Mouse (Mus musculus): ENCODE data around the gene Endou. TPM values are rescaled to one million over a fixed set of nuclear protein-coding genes. Genes with fewer than 3 reads are reported as not detected.

Endou gene
- total and polyA plus RNA-seq, 2 experiments from 2014 or later: 0.10 to 0.44 TPM

- DNase-seq (ENCODE audit: low spot score) (no peak), ATAC-seq (no peak; the same call in 1 of the 2 replicates)
- 59% methylated on average over 10 of the region's 10 CpGs for WGBS
These were observed 14.2 kb upstream of the Endou start for GRCm38 (mm10) chr15:97745331-97745730.

DNA sequence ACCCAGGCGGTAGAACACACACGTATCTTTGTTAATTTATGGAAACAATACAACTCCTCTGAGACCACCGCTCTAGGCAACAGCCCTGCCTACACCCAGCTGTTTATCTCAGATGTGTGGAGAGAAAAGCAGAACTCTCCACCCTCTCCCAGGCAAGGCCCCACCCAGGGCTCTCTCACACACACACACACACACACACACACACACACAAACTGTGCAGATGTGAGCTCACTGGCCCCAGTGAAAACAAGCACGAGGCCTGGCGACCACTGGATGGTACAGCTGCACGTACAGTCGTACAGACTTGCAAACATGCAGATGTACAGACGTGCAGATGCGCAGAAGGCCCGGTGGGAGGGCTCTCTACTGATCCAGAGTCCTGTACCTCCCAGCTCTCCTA lies 13.8 kb upstream of the Endou start:
- 61% methylated on average over 10 of the region's 10 CpGs for WGBS
- H3K27ac ChIP-seq: no peak overlapping the region

More at GRCm38 (mm10) chr15:97745331-97745730, 14.2 kb upstream of the Endou start:
- Histone ChIP-seq H3K4me1 (ENCODE audit: insufficient read depth, low read length) (peaks cover 8% of the 10 kb centered on the region), H3K36me3 (ENCODE audit: insufficient read depth, low read length) (peaks cover 13% of the 10 kb centered on the region; the same call in 1 of the 2 replicates), H3K9me3 (ENCODE audit: low read length) (no peaks in the 10 kb centered on the region), H3K27me3 (ENCODE audit: insufficient read depth, low read length) (no peaks in the 10 kb centered on the region), H3K4me2 (ENCODE audit: low read depth, low read length) (no peak overlapping the region), H3K4me3 (ENCODE audit: low read length) (no peak overlapping the region), H3K27ac (no peak overlapping the region), H3K9ac (replicated peaks; ENCODE audit: low read length) (no peak overlapping the region)
- no peak for TF ChIP-seq CTCF (IDR thresholded peaks at IDR 0.05; ENCODE audit: low read depth)

DNA sequence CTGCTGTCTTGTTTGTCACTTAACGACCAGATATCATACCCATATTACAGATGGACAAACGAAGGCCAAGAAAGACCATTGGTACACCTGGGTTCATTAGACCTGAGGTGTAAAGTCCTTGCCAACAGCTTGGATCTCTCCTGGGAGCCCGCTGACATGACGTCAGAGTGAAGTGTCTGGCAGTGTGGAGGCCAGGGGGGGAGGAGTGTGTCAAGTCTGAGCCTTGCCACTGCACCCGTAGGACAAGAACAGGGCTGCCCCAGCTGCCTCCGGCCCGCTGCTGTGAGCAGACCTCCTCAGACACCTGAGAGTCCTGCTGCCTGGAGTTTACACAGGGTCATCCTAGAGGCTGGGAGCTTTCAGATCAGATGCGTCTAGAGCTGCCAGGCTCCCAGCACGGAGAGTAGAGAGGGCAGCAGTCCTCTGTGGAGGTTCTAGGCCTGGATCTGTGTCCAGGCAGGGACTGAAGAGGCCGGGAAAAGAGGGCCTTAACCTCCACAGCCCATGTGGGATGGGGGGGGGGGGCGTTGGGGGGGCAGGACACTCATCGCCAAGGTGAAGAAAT lies 12.9 kb upstream of the Endou start:
- no peak for TF ChIP-seq CTCF (IDR thresholded peaks at IDR 0.05; ENCODE audit: low read depth)
- Histone ChIP-seq H3K27ac (no peak overlapping the region), H3K9ac (replicated peaks; ENCODE audit: low read length) (no peak overlapping the region), H3K4me3 (ENCODE audit: low read length) (no peak overlapping the region), H3K27me3 (ENCODE audit: insufficient read depth, low read length) (no peaks in the 10 kb centered on the region), H3K36me3 (ENCODE audit: insufficient read depth, low read length) (peaks cover 6% of the 10 kb centered on the region; the same call in 1 of the 2 replicates), H3K4me1 (ENCODE audit: insufficient read depth, low read length) (peaks cover 3% of the 10 kb centered on the region; the same call in 1 of the 2 replicates), H3K4me2 (ENCODE audit: low read depth, low read length) (no peak overlapping the region), H3K9me3 (ENCODE audit: low read length) (no peaks in the 10 kb centered on the region)
- DNase-seq (ENCODE audit: low spot score) (no peak), ATAC-seq (no peak)
- WGBS: 71% methylated on average over 12 of the region's 12 CpGs

More for the DNA sequence above, 13.8 kb upstream of the Endou start:
- H3K27me3 ChIP-seq (ENCODE audit: insufficient read depth, low read length): no peaks in the 10 kb centered on the region
- no peak overlapping the region for H3K9ac ChIP-seq (replicated peaks; ENCODE audit: low read length)
- H3K4me2 ChIP-seq (ENCODE audit: low read depth, low read length): no peak overlapping the region
- H3K4me1 ChIP-seq (ENCODE audit: insufficient read depth, low read length): peaks cover 4% of the 10 kb centered on the region; the same call in 1 of the 2 replicates
- ATAC-seq (peak; percentile 56; the same call in 1 of the 2 replicates), DNase-seq (ENCODE audit: low spot score) (peak; percentile 24)
- no peak for TF ChIP-seq CTCF (IDR thresholded peaks at IDR 0.05; ENCODE audit: low read depth)
- peaks cover 13% of the 10 kb centered on the region; the same call in 1 of the 2 replicates for H3K36me3 ChIP-seq (ENCODE audit: insufficient read depth, low read length)
- H3K4me3 ChIP-seq (ENCODE audit: low read length): no peak overlapping the region
- no peaks in the 10 kb centered on the region for H3K9me3 ChIP-seq (ENCODE audit: low read length)

DNA sequence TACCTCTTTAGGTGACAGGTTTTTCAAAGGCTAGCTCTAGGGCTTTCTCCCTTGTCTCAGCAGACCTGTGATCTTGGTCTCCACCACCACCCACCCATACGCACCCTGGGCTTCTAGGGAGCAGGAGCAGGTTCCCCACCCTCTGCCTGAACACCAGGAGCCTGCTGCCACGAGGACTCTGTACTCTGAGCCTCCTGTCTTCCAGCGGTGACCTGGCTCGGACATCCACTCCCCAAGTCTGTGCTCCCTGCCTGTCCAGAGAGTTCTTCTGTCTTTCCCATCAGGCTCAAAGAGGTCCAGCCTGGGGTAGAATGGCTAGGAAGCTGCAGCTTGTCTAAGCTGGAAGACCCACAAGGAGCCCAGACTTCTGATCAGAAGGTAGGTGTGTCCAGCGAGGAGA lies 12.1 kb upstream of the Endou start:
- H3K9ac ChIP-seq (replicated peaks; ENCODE audit: low read length): no peak overlapping the region
- H3K27ac ChIP-seq: no peak overlapping the region
- H3K9me3 ChIP-seq (ENCODE audit: low read length): no peaks in the 10 kb centered on the region
- no peak for TF ChIP-seq CTCF (IDR thresholded peaks at IDR 0.05; ENCODE audit: low read depth)
- DNase-seq (ENCODE audit: low spot score): no peak
- no peaks in the 10 kb centered on the region for H3K36me3 ChIP-seq (ENCODE audit: insufficient read depth, low read length)
- ATAC-seq: no peak
- no peaks in the 10 kb centered on the region for H3K27me3 ChIP-seq (ENCODE audit: insufficient read depth, low read length)
- no peak overlapping the region for H3K4me2 ChIP-seq (ENCODE audit: low read depth, low read length)
- WGBS: 82% methylated on average over 5 of the region's 5 CpGs
- H3K4me1 ChIP-seq (ENCODE audit: insufficient read depth, low read length): peaks cover 3% of the 10 kb centered on the region; the same call in 1 of the 2 replicates
- H3K4me3 ChIP-seq (ENCODE audit: low read length): no peak overlapping the region

DNA sequence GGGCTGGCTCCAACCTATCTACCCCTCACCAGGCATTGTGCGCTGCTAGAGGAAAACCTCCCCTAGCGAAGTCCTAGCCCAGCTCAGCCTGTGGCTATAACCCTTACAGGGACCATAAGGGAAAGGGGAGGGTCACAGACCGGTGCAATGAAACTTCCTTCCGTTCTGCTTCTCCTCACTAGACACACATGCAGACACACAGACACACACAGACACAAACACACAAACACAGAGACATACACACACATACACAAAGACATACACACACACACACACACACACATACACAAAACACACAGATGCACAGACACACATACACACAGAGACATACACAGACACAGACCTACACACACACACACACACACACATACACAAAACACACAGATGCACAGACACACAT lies 11.5 kb upstream of the Endou start:
- Histone ChIP-seq H3K4me3 (ENCODE audit: low read length) (no peak overlapping the region), H3K4me2 (ENCODE audit: low read depth, low read length) (no peak overlapping the region), H3K27me3 (ENCODE audit: insufficient read depth, low read length) (no peaks in the 10 kb centered on the region), H3K27ac (0 out of 2 replicates have a peak overlapping the region, but pooled peaks have one; percentile 36), H3K4me1 (ENCODE audit: insufficient read depth, low read length) (peaks cover 3% of the 10 kb centered on the region; the same call in 1 of the 2 replicates), H3K36me3 (ENCODE audit: insufficient read depth, low read length) (no peaks in the 10 kb centered on the region), H3K9me3 (ENCODE audit: low read length) (no peaks in the 10 kb centered on the region), H3K9ac (replicated peaks; ENCODE audit: low read length) (0 out of 2 replicates have a peak overlapping the region, but pooled peaks have one; percentile 9)
- WGBS: 62% methylated on average over 4 of the region's 4 CpGs
- ATAC-seq: no peak
- no peak for TF ChIP-seq CTCF (IDR thresholded peaks at IDR 0.05; ENCODE audit: low read depth)
- no peak for DNase-seq (ENCODE audit: low spot score)

DNA sequence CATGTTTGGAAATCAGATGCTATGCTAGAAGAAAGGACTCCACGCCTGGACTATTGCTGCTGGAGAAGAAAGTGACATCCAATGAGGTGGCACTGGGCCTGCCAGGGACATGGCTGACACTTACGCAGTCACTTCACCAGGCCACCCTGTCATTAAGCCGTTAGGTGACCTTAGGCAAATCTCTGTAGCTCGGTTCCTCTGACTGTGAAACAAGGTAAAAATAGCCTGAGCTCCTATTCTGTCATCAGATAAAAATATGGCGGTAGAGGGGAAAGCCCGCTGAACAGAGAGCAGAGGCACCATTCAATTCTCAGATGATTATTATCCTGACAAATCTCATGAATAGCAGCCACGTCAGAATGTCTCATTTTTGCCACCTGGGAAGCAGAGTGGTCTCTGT lies 10.9 kb upstream of the Endou start:
- WGBS: 62% methylated on average over 7 of the region's 7 CpGs
- Histone ChIP-seq H3K9me3 (ENCODE audit: low read length) (no peaks in the 10 kb centered on the region), H3K4me1 (ENCODE audit: insufficient read depth, low read length) (peaks cover 3% of the 10 kb centered on the region; the same call in 1 of the 2 replicates), H3K9ac (replicated peaks; ENCODE audit: low read length) (0 out of 2 replicates have a peak overlapping the region, but pooled peaks have one; percentile 9), H3K36me3 (ENCODE audit: insufficient read depth, low read length) (no peaks in the 10 kb centered on the region), H3K4me3 (ENCODE audit: low read length) (no peak overlapping the region), H3K27ac (peak overlapping the region; percentile 36; the same call in 1 of the 2 replicates), H3K4me2 (ENCODE audit: low read depth, low read length) (no peak overlapping the region), H3K27me3 (ENCODE audit: insufficient read depth, low read length) (no peaks in the 10 kb centered on the region)
- no peak for TF ChIP-seq CTCF (IDR thresholded peaks at IDR 0.05; ENCODE audit: low read depth)
- ATAC-seq: no peak
- no peak for DNase-seq (ENCODE audit: low spot score)

- Histone ChIP-seq H3K9me3 (ENCODE audit: low read length) (no peaks in the 10 kb centered on the region), H3K4me3 (ENCODE audit: low read length) (no peak overlapping the region), H3K36me3 (ENCODE audit: insufficient read depth, low read length) (no peaks in the 10 kb centered on the region), H3K4me2 (ENCODE audit: low read depth, low read length) (no peak overlapping the region), H3K4me1 (ENCODE audit: insufficient read depth, low read length) (peaks cover 3% of the 10 kb centered on the region; the same call in 1 of the 2 replicates), H3K27me3 (ENCODE audit: insufficient read depth, low read length) (no peaks in the 10 kb centered on the region), H3K9ac (replicated peaks; ENCODE audit: low read length) (no peak overlapping the region), H3K27ac (peak overlapping the region; percentile 36; the same call in 1 of the 2 replicates)
- ATAC-seq: no peak
- TF ChIP-seq CTCF (IDR thresholded peaks at IDR 0.05; ENCODE audit: low read depth): no peak
- 77% methylated on average over 12 of the region's 12 CpGs for WGBS
- no peak for DNase-seq (ENCODE audit: low spot score)
These were observed 10.5 kb upstream of the Endou start for GRCm38 (mm10) chr15:97741662-97742061.

Measured in hindbrain, postnatal 0 days (tissue).